Mouse (Mus musculus): Measurements from ENCODE around the gene Zcchc17.

The Zcchc17 gene

GRCm38 (mm10) chr4:130286531-130286930 is 73.2 kb downstream of the Zcchc17 start:
- no peak for DNase-seq (ENCODE audit: low read depth in 1 of 2, low spot score in 2 of 2)

- no peak for DNase-seq (ENCODE audit: low read depth in 1 of 2, low spot score in 2 of 2)
These were observed 75.9 kb downstream of the Zcchc17 start for GRCm38 (mm10) chr4:130283826-130284225.

GRCm38 (mm10) chr4:130282856-130283255 is 76.9 kb downstream of the Zcchc17 start:
- no peak for DNase-seq (ENCODE audit: low read depth in 1 of 2, low spot score in 2 of 2)

DNA sequence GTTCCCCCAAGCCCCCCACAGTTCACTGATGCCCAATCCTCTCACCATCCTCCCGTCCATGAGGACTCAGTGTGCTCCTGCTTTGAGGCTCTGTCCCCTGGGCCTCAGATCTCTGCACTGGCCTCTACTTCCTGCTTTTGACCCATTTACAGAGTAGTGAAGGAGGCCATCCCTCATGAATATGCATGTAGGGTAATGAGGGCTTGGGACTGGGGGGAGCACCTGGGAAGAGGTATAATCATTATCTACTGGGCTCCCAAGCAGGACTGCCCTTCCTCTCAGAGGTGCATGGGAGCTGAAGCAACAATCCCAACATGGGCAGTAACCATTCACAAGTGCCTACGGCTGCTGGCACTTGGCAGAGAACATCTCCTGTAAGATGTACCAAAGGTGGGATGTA is 80.6 kb downstream of the Zcchc17 start, which contains the start of gene Serinc2:
Gene Serinc2, minus strand, starts transcription at position 101 of the 400 bp plus-strand sequence.
- DNase-seq (ENCODE audit: low read depth in 1 of 2, low spot score in 2 of 2): no peak

- DNase-seq (ENCODE audit: low read depth in 1 of 2, low spot score in 2 of 2): no peak
These were observed 83.1 kb downstream of the Zcchc17 start for GRCm38 (mm10) chr4:130276573-130277176.

GRCm38 (mm10) chr4:130275823-130276105 is 84.0 kb downstream of the Zcchc17 start:
- no peak for DNase-seq (ENCODE audit: low read depth in 1 of 2, low spot score in 2 of 2)

DNA sequence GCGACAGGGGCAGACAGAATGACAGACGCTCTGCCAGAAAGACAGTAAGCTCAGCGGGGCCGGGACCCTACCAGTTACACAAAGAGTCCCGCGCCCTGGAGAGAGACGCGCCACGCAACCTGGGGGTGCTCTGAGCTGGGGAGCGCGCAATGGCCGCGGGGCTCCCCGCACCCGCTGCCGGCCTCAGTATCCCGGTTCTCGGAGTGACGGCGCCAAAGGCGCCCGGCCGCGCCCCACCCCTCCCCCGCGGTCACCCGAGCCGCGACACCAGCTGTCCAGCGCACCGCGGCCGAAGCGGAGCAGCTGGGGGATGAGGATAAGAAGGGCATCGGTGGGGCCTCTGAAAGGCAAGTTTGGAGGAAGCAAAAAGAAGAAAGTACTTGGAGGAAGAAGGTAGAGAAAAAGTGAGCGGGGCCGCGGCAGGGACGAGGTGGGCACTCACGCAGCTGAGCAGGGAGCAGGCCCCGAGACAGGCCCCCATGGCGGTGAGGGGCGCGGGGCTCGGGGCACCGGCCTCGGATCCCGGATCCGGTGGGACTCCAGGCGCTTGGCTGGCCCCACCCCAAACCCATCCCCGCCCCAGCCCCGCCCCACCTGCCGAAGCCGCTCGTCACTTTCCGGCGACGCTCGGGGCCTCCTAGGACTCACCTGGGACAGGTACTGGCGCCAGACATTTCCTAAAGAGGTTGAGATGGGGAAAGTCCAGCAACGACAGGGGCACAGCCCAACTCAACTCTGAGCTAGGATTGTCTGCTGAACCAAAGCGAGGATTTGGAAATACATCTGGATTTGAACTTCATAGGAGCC is 84.5 kb downstream of the Zcchc17 start:
- DNase-seq (ENCODE audit: low read depth in 1 of 2, low spot score in 2 of 2): no peak

- no peak for DNase-seq (ENCODE audit: low read depth in 1 of 2, low spot score in 2 of 2)
These were observed 85.3 kb downstream of the Zcchc17 start for GRCm38 (mm10) chr4:130274346-130275015.

DNA sequence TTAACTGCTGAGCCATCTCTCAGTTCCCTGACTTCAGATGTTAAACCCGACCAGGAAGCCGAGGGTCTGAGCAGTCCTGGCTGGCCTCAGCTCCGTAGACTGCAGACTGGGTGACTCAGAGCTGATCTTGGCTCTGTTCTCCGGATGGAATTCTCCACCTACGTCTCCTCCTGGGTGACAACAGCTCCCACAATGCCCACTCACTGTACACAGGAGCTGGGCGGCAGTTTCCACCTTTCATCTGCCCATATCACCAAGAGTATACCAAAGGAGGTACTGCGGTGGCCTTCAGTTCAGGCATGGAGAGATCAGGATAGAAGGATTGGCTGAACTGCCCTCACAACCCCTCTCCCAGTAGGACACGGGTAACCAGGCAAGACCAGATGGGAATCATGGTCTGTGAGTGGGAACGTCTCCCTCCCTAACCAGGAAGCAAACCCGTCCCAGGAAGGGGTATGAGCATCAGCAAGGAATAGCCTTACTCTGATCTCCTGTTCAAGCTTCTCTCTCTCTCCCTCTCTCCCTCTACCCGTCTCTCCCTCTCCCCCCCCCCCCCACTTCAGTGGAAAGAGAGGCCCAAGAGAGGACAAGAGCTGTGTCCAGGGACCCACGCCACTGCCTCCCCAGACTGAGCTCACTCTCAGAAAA is 85.9 kb downstream of the Zcchc17 start:
- DNase-seq (ENCODE audit: low read depth in 1 of 2, low spot score in 2 of 2): no peak

DNA sequence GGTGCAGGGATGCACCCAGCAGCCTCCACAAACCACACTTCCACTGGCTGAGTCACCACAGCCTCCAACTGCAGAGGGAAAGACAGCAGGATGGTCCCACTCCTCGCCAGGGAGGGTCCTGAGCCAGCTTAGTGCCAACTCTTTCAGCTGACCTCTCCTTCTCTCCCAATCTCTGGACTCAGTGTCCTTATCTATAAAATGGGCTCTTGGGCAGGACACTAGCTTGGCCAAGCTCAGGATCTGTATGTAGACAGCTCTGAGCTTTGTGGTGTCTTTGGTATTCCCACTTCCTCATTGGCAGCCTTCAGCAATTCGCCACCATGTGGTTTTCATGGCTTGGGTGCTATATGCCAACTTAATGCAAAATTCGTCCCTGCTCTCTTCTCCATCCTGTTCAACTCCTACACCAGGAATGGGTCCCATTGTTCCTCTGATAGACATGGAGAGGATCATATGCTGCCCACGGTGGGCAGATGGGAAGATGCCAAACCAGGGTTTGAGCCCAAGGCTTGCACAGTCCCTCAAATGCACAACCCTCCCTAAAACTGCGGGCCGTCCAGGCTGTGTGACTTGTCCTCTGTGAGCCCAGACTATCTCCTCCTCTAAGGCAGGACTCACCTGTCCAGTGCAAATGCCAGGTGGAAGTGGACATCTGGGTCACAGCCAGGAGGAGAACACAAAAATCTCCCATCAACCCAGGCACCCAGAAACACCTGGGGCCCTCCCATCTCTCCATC is 89.0 kb downstream of the Zcchc17 start:
- no peak for DNase-seq (ENCODE audit: low read depth in 1 of 2, low spot score in 2 of 2)

DNA sequence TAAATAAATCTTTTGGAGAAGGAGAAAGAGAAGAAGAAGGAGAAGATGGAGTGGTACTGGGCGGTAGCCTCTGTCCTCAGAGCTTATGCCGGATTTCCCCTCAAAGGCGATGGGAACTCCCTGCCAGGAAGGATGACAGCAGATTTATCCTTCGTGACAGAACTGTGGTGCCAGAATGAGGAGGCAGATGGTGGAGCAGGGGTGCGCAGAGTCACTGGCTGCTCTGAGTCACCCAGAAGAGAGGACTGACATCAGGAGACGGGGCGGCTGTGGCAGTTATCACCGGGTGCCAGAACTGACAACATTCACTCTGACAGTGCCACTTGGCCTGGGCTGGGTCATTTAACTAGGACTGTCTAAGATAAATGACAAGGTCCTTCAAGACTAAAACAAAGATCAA is 89.7 kb downstream of the Zcchc17 start:
- DNase-seq (ENCODE audit: low read depth in 1 of 2, low spot score in 2 of 2): no peak

DNA sequence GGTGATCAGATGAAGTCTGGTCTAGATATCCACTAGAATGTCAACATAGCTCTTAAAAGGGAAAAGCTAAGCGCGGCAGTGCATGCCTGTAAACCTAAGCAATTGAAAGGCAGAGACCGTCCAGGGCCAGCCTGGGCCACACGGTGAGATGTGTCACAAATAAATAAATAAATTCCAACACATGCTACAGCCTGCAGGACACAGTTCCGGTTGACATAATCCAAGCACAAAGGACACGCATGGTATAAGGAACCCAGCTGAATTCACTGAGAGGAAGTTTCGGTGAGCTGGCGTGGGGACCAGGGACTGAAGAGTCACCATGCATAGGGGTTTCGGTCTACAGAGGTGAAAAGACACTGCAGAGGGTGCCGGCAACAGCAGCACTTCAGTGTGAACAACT is 91.0 kb downstream of the Zcchc17 start:
- DNase-seq (ENCODE audit: low read depth in 1 of 2, low spot score in 2 of 2): no peak

DNA sequence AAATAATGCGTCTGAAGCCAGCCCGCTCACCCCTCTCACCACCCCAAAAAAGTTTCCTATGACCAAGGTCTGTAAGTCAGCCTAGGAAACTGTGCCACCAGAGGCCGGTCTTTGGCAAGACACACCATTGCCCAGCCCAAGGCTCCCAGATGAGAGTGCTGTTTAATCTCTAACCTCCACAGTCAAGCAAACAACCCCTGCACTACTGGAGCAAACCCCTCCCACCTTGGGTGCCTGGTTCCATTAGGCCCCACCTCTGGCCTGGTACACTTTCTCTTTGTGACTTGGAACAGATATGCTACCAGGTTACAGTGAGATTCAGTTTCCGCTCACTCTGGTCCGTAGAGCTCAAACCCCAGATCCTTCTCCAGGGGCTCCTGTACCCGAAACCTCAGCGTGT is 92.7 kb downstream of the Zcchc17 start:
- DNase-seq (ENCODE audit: low read depth in 1 of 2, low spot score in 2 of 2): no peak

- peak in 1 of 2 experiments; percentile 23 for DNase-seq (ENCODE audit: low read depth in 1 of 2, low spot score in 2 of 2)
These were observed 93.1 kb downstream of the Zcchc17 start for GRCm38 (mm10) chr4:130266601-130267000.
